Mouse (Mus musculus) embryo, embryonic 10.5 days (tissue): ENCODE measurements at regions not wholly inside any gene's neighbourhood (a gene's known extent, or its start where the extent isn't known, plus 50 kb on each side); places are given as distances from the start of the nearest gene placed in this dataset.

Experiments
- DNase-seq: peaks from one replicate; pipeline ENCODE4 v3.0.0-alpha.2; 2015; ENCODE audit warnings: low spot score

GRCm38 (mm10) chr16:30774951-30775661 is 175.6 kb downstream of the Fam43a start:
- DNase-seq, result peak; percentile 75

DNA sequence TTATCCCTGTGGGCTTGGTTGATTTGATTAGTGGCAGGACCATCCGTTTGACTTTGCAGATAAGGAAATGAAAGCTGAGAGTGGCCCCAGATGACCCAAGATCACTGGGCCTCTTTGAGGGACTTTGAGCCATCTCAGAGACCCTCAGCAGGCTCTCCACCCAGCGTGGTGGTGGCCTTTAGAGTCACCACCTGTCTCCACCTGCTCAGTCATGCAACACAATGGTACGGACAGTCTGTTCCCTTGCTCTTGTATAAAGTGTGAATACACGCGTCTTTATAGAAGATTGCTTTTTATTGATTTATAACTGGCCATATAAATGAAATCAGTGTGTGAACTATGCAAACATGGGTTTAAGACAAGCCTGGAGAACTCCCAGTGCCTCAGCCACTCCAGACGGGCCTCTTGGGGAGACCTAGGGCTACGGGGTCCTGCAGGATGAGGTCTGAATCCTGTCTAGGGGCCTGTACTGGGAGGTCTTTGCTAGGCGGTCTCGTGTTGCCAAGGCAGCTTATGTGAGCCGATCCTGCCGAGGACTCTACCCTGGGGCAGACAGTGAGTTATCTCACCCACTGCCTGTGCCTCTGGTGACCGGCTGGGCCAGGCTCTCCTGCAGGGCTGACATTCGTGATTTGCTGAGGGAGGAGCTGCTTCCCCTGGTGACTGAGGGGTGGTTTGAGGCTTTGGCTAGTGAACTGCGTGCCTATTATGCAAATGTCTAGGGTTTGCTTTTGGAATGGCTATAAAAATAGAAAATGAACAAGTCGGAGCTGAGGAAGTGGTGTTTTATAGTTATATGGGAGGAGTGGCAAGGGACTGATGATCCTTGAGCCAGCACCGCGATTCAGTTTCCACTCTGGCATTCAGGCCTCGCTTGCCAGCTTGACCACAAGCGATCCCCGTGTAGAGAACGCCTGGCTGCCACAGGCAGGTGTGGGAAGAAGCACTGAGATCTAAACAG is 176.5 kb downstream of the Fam43a start:
- DNase-seq, result peak; percentile 30

- no peak for DNase-seq
Observed at GRCm38 (mm10) chr16:30777416-30777815, 177.9 kb downstream of the Fam43a start.

GRCm38 (mm10) chr16:30778078-30778477 is 178.6 kb downstream of the Fam43a start:
- DNase-seq, result no peak

DNA sequence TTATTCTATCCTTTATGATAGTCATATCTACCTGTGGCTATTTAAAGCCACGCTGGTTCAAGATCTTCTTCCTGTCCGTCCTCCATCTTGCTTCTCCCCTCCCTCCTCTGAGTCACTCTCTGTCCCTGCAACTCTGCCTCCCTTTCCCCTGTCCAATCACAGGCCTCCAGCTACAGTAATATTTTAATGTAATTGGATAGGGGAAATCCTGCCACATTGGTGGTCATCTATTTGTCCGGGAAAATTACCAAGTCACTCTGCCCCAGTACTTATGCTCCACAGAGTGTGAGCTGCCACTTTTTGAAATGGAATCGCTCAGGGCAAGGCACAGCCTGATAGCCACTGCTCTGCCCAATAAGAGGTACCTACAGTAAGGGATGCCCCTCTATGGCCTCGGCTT is 179.4 kb downstream of the Fam43a start:
- no peak for DNase-seq

DNA sequence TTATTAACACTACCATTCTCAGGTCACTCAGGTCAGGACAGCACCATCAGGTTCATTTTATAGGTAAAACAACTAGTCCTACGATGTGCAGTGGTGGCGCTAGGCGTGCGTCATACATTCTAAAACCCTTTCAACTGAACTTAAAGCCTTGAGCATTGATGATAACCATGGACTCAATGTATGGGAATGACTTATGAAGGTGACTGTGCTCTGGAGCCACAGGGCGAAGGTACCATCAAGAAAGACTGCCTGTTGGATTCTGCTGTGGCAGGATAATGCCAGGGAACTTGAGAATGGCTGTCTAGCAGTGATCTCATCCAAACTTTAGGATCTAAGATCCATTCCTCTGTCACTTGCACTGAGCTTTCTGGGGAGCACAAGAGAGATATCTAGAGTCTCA is 184.7 kb downstream of the Fam43a start:
- no peak for DNase-seq

- no peak for DNase-seq
Observed at GRCm38 (mm10) chr16:30784949-30785348, 185.4 kb downstream of the Fam43a start.

- DNase-seq, result no peak
Observed at GRCm38 (mm10) chr16:30786060-30786459, 186.5 kb downstream of the Fam43a start.

DNA sequence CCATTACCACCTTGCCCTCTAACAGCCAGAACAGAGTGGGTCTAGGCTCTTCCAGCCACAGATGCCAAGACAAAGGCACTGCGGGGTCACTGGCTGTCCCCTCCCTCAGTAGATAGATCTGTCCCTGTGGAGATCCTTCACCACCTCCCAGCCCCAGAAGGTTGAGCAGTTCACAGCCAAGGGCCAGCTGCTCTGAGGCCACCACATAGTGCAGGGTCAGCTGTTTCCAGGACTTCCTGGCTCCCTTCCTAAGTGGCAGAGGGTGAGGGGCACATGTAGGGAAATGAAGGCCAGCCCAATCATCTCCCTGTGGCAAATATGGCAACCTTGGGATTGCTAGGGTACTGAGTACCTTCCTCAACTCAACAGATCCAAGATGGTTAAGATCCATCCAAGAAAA is 187.8 kb downstream of the Fam43a start:
- no peak for DNase-seq

DNA sequence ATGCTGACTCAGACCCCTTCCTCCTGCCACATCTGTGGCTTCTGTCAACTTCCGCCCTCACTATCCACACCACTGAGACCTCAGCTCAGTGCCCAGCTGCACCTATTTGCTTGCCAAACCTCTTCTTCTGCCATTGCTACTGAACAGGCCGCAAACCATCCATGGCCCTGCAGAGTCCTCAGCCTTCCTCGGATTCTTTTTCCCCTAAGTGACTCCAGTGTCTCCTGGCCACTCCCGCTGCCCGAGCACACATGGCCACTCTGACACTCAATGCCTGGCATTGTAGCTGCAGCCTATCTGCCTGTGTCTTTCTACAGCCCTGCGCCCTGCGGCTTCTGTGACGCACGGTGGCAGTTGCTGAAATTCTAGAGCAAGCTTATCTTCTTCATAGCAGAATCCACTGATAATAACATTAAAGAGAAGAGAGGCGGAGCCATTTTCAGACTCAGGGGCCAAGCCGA is 188.8 kb downstream of the Fam43a start:
- DNase-seq, result no peak

GRCm38 (mm10) chr16:30788944-30789781 is 189.6 kb downstream of the Fam43a start:
- DNase-seq, result no peak

GRCm38 (mm10) chr16:30790036-30790435 is 190.5 kb downstream of the Fam43a start:
- no peak for DNase-seq

DNA sequence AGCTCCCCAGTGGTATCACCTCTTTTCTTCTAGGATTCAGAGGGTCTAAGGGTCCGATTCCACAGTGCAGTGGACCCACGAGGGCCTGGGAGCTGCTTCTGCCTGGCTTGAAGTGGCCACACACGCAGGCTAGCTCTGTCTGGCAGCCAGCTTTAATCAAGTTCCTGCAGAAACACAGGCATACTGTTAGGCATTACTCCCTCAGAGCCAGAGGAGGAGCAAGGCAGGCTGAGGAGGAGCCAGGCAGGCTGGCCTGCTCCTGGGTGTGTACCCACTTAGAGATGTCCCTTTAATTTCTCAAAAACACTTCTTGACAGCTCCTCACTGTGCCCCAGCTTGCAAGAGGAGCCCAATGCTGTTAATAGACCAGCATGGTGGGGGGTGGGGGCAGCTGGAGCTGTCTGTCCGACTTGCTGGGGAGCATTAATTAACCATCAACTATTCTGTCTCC is 191.1 kb downstream of the Fam43a start:
- peak; percentile 44 for DNase-seq

DNA sequence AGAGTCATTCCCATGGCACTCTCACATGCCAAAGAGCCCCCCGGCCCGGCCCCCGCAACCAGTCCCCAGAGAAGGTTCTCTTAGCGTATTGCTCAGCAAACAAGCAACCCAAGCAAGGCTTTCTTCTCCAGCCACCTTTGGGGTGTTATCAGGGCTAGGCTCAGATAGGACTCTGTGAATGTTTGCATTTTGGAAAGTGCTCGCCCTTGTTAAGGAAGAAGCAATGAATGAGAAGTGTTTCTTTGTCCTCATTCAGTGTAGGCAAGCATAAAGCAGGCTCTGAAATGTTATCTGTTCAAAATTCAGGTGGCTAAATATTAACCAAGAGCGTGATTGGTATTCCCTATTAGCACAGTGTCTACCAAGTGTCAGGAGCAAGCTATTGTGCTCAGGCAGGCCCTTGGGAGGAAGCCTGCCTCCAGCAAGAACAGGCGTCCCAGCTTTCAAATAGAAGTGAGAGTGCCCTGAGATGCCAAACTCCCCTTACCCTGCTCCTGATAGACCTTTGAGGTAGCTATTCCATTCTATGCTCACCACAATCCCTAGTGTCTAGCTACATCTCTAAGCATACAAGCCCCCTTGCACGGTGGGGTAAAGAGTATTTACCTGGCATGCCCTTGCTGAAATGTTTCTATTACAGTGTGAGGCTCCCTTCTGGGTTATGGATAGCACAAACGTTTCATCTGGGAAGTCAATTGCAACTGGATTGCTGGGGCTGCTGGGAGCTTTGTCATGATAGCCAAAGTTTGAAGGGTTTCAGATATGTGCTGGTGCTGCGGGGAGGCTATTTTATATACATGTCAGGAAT is 191.7 kb downstream of the Fam43a start:
- no peak for DNase-seq

GRCm38 (mm10) chr16:30792738-30793377 is 193.3 kb downstream of the Fam43a start:
- no peak for DNase-seq

- no peak for DNase-seq
Observed at GRCm38 (mm10) chr16:30793378-30793753, 193.8 kb downstream of the Fam43a start.

- DNase-seq, result no peak
Observed at GRCm38 (mm10) chr16:30793856-30794255, 194.3 kb downstream of the Fam43a start.

GRCm38 (mm10) chr16:30795501-30795904 is 196.0 kb downstream of the Fam43a start:
- no peak for DNase-seq

GRCm38 (mm10) chr16:30796103-30796502 is 196.6 kb downstream of the Fam43a start:
- no peak for DNase-seq

DNA sequence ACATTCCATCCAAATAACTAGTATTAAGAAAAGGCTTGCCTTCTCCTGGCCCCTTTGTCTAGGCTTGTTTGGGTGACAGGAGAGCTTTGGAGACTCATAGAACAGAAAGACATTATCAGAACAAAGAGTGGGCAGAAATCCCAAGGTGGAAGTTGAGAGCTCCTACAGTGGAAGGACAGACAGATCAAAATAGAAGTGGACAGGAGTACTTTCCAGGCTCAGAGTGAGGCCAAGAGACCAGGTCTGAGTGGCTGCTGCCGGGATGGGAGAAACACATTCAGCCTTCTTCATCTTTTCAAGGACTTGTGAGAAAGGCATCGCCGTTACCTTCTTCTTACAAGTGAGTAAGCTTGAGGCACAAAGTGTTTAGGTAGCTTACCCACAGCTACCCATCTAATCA is 197.5 kb downstream of the Fam43a start:
- no peak for DNase-seq
